Mouse (Mus musculus) gastrocnemius, postnatal 25 days (tissue): Measurements from ENCODE around the gene Lrrc31. TPM values are rescaled to one million over a fixed set of nuclear protein-coding genes. Genes with fewer than 3 reads are reported as not detected.
A peak's percentile ranks its signal among the peaks of the same experiment; 100 is the strongest.

ENCODE experiments used
- DNase-seq: peaks from one replicate; pipeline ENCODE4 v3.0.0; 2022
- total RNA-seq, 2 experiments: library from RNA; stranded (reverse); gene quantifications; 1 replicate in 1 of 2; 2 replicates in 1 of 2; pipeline ENCODE4 v1.2.3; 2021

The Lrrc31 gene
- total RNA-seq, 2 experiments from 2014 or later = not detected

DNA sequence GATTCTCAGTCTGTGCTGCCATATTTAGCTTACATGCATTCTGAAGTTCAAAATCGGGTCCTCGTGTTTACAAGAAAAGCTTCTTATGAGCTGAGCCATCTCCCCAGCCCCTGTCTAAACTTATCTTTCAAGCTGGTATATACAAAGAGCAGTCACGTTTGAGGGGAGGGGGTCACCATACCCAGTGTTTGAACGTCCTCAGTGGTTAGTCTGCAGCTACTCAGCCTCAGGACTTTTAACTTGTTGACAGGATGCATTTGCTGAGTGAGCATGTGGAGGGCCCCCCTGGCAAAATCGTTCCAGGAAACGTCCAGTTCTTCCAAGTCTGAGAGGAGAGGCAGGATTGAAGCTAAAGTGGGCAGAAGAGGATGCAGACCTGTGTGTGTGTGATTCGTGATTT is 8.7 kb downstream of the Lrrc31 start:
- DNase-seq = no peak

DNA sequence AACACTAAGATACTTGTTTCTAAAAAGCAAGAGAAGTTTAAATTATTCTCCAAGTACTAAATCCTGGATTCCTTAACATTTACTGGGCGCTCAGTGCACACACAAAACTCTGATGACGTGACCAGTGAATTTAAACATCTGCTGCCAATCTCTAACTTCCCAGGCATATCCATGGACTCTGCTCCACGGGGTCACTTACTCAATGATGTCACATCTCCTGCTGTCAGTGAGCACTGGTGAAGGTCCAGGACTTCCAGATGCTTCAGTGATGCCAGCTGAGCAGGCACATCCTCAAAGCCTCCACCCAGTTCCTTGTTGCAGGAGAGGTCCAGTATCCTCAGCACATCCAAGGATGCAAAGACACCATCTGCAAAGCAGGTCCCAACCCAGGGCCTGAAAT is 12.4 kb downstream of the Lrrc31 start:
- DNase-seq = no peak

- no peak for DNase-seq
Measured at GRCm38 (mm10) chr3:30683190-30683589, 16.5 kb downstream of the Lrrc31 start.

GRCm38 (mm10) chr3:30658486-30658885 is 41.2 kb downstream of the Lrrc31 start:
- DNase-seq = no peak

DNA sequence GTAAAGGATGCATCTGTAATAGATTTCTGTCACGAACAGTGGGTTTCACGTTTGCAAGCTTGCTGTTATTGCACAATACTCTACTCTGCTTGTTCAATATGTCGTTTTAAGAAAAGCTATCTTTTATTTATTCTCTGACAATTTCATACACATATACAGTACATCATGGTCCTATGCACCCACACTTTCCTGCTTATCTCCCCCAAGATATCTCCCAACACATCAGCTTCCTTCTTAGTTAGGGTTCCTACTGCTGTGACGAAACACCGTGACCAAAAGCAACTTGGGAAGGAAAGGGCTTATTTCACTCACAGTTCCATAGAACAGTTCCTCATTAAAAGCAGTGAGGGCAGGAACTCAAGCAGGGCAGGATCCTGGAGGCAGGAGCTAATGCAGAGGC is 43.7 kb downstream of the Lrrc31 start:
- no peak for DNase-seq

GRCm38 (mm10) chr3:30650062-30650841 is 49.4 kb downstream of the Lrrc31 start:
- DNase-seq = no peak

- DNase-seq = no peak
Measured at GRCm38 (mm10) chr3:30648466-30648865, 51.2 kb downstream of the Lrrc31 start.

DNA sequence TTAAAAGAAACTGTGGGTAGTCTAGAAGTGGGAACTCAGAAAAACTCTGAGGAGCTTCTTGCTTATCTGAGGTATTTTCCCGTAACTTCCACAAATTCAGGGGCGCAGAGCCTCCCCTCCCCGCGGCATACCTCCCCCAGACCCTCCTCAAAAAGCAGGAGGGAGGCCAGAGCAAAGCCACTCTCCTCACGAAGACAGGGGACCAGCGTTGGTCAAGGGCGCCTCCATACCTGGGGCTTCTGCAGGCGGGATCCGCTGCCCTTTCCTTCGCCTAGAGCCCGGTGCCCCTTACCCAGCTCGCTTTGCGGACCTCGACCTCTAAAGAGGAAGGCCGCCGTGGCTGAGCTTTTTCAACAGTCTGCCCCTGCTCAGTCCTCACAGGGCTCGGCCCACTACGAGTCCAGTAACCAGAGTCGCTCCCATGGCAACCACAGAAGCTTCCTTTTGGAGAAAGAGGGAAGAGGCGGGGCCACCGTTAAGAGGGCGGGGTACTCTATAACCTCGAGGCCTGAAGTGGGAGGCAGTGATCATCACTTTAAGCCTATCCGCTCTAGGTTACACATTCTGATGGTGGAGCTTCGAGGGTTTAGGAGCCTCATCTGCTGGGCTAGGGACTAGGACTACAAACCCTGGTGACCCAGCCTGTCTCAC is 52.1 kb downstream of the Lrrc31 start, which contains the start of gene Lrrc34:
Lrrc34 (minus strand) TSS at position 430 of the 651 bp plus-strand sequence.
- DNase-seq = peak; percentile 8

DNA sequence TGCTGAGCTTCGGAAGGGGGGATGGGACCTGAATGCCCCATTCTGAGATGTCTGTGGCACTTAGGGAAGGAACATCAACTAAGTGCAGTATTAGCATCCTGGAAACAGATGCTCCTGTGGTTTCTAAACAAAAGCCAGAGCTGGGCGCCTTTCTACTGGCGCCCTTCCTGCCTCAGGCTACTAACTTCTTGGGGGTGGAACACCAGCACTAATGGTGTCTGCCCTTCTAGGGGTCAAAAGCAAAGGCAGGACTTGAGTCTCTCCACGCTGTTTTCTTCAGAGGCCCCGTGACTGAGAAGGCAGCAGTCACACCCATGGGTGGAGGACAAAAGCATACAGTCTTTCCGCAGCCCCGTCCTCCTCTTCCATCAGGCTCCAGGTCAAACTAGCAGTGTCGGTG is 52.9 kb downstream of the Lrrc31 start:
- no peak for DNase-seq

DNA sequence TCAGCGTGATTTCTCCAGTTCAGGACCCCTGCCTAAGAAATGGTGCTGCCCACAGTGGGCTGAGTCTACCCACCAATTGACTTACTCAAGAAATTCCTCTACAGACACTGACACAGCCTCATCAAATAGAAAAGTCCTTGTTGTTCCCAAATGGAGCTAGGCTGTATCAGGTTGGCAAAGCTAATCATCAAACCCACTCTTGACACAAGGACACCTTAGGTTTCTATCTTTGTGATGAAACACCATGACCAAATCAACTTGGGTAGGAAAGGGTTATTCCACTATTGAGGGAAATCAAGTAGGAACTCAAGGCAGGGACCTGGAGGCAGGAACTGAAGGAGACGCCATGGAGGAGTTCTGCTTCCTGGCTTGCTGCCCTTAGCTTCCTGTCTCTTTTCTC is 55.4 kb downstream of the Lrrc31 start, which contains the start of gene Lrriq4:
Lrriq4 (plus strand) TSS at position 301 of the 400 bp plus-strand sequence.
- DNase-seq = no peak

DNA sequence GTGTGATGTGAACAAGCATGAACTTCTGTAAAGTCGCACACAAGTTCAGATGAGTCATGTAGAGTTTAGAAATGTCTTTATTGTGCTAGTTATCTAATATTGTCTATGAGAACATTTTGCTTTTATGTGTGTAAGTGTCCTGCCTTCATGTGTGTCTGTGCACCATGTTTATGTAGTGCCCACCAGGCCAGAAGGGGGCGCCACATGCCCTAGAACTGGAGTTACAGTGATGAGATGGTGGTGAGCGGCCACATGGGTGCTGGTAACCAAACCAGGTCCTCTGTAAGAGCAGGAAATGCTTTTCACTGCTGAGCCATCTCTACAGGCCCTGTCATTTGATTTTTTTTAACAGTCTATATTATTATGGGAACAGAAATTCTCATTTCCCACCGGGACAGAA is 64.0 kb downstream of the Lrrc31 start:
- no peak for DNase-seq

DNA sequence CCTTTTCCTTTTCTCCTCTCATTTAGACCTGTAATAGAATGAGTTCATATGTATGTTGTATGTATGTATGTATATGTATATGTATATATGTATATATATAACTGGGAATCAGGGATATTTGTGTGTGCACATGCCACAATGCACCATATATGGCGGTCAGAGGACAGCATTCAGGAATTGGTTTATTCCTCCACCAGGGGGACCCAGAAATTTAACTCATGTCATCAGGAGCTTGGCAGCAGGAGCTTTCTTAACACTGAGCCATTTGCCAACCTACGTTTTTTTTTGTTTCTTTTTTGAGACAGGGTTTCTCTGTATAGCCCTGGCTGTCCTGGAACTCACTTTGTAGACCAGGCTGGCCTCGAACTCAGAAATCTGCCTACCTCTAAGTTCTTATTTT is 66.0 kb downstream of the Lrrc31 start:
- DNase-seq = no peak

Other genes starting within 250 kb of the Lrrc31 start
- gene Mecom, start 151.8 kb downstream of the Lrrc31 start, total RNA-seq = 1 to 10 TPM; 6.7 to 8.8 TPM
- not detected for gene Actrt3, start 99.9 kb downstream of the Lrrc31 start, total RNA-seq
- gene Mynn, start 97.8 kb downstream of the Lrrc31 start, total RNA-seq = 1 to 10 TPM; 9.0 to 9.3 TPM
- not detected for gene Lrriq4, start 55.3 kb downstream of the Lrrc31 start, total RNA-seq
- not detected for gene Lrrc34, start 52.0 kb downstream of the Lrrc31 start, total RNA-seq
- gene Samd7, start 46.5 kb upstream of the Lrrc31 start, total RNA-seq = not detected
- gene Sec62, start 93.0 kb upstream of the Lrrc31 start, total RNA-seq = 10 to 100 TPM; 26.7 to 29.6 TPM
- gene Gpr160, start 156.1 kb upstream of the Lrrc31 start, total RNA-seq = under 1 TPM; 0.41 to 0.78 TPM